Mouse (Mus musculus): ENCODE data around the gene Gm17359.

Gene Gm17359

DNA sequence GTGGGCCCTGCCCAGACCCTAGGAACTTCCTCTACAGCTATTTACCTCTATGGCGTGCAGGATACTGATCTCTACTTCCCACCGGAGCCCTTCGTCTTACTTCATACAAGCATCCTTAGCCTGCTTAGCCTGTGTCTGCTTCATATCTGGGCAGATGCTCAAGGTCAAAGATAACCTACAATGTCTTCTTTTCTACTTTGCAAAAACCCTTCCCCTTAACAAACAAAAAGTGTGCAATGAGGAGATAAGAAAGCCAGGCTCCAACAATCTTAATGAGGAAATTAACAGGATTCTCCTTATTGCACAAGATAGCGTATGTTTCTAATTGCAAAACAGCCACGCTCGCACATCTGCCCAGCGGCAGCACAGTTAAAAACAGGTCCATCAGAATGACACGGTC lies 141.9 kb downstream of the Gm17359 start:
- DNase-seq (ENCODE audit: low spot score), result no peak

DNA sequence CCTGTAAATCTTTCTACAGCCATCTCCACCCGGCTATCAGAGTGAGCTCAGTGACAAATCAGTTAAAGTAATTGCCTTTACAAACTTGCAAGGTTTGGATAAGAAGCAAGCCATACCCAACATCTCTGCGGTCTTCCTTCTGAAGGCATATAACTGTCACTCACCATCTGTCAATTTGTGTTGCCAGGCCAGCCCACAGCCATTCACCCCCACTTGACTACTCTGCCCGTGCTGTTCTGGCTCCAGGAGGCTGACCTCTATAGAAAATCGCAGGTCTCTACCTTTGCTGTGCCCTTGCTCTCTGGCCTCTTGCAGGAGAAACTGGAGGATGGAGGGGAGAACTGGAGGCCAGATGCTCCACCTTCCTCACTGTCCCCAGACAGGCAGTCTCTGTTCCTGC lies 142.4 kb downstream of the Gm17359 start:
- no peak for DNase-seq (ENCODE audit: low spot score)

DNA sequence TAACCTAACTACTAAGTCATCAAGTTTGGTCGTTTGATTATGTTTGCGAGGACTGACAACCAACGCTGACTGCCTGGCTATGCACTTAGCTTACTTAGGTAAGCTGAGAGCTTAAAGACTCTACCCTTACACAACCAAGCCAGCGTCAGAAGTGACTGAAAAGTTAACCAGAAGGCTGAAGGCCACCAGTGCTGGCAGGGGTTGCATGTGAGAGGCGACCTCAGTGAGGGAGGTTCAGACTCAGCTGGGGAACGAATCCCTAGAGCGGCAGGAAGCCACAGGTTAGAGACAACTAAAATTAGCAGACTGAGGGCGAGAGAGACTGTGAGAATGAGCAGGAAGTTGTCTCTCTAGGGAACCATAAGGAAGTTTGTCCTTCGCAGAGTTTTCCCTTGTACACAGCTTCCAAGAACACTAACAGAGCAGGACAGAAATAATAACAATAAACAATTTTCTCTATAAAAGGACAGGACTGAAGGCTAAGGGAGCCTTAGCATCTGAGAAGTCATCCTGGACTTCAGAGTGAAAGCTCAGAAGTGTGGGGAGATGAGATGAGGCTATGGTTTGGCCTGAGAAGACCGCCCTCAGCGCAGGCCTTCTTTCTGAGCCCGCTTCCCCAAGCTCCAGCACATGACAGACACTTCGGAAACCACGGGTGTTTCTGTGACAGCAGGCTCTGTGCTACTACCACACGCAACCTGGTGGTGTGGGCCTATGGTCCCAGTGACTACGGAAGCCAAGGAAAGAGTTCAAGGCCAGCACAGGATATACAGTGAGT lies 148.0 kb downstream of the Gm17359 start:
- DNase-seq (ENCODE audit: low spot score), result no peak

DNA sequence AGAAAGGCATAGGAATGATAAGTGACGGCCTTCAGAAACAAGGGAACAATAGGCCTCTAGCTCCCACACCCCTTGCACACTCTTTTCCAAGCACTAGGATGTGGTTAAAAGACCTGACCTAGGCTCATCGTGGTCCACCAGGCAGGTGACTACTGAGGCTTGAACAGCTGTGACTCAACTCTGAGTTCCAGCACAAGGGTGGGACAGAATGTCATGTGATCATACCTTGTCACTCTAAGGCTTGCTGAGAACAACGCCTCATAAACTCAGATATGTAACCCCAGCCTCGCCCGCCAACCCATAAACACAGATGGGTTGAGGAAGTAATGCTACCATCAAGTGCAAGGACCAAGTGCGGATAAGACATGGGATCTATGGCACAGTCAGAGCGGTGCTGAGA lies 151.6 kb downstream of the Gm17359 start:
- no peak for DNase-seq (ENCODE audit: low spot score)

GRCm38 (mm10) chr3:79490102-79490501 lies 153.6 kb downstream of the Gm17359 start:
- no peak for DNase-seq (ENCODE audit: low spot score)

DNA sequence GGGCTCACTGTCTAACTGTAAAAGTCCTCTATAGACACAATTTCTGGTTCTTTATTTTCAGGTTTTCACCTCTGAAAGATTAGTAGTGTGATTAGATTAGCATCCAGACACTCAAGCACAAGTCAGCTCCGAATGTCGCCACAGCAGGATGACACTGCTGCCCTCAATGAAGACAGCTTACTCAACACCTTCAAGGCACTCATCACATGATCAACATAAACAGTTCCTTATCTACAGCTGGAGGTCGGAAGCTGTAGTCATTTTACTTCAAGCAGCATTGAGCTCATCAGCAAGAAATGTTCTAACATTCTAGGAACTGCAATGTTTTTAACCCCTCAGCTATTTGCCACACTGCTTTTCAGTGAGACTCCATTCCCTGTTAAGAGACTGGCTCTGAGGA lies 155.2 kb downstream of the Gm17359 start:
- no peak for DNase-seq (ENCODE audit: low spot score)

DNA sequence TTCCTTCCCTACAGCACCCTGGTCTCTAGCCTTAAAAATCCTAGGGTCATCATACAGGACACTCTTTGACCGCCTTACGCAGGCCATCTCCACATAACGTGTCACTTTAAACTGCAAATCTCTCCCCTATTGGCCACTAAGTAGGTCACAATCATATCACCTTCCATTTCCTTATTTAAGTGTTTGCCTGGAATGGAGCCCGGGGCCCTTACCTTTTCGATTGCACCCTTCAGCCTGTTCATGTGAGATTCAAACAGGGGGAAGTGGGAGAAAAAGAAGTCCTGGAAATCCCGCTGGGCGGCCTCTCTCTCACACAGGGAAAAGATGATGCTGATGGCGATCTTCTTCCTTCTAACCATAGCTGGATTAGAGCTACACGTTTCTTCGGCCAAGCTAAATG lies 156.6 kb downstream of the Gm17359 start:
- DNase-seq (ENCODE audit: low spot score), result no peak

- DNase-seq (ENCODE audit: low spot score), result no peak
Measured at GRCm38 (mm10) chr3:79494028-79494427, 157.6 kb downstream of the Gm17359 start.

GRCm38 (mm10) chr3:79495151-79495550 lies 158.7 kb downstream of the Gm17359 start:
- DNase-seq (ENCODE audit: low spot score), result no peak

DNA sequence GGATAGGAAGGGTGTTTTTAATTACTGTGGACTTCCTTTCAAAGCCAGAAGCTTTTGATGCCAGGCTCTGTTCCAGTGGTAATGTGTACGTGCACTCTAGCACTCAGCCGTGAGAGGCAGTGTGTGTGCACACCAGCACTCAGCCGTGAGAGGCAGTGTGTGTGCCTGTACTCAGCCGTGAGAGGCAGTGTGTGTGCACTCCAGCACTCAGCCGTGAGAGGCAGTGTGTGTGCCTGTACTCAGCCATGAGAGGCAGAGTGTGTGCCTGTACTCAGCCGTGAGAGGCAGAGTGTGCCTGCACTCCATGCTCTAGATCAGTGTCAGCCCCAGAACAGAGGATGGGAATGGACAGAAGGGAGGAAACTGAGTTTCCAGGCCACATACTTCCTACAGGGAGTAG lies 160.2 kb downstream of the Gm17359 start:
- no peak for DNase-seq (ENCODE audit: low spot score)

- no peak for DNase-seq (ENCODE audit: low spot score)
Measured at GRCm38 (mm10) chr3:79500279-79500678, 163.8 kb downstream of the Gm17359 start.

GRCm38 (mm10) chr3:79501166-79501728 lies 164.8 kb downstream of the Gm17359 start:
- DNase-seq (ENCODE audit: low spot score), result no peak
